Mouse (Mus musculus) gastrocnemius, postnatal 36 days (tissue): Measurements from ENCODE around the gene Slc50a1. TPM values are rescaled to one million over a fixed set of nuclear protein-coding genes. Genes with fewer than 3 reads are reported as not detected.

Experiments
- DNase-seq, 2 experiments: peaks; one replicate each; pipeline ENCODE4 v3.0.0; 2022
- intact Hi-C: fragments of 180-260 bp; cut with DNase I; formaldehyde crosslinking; loops from one replicate; pipeline ENCODE4 v1.15.1; 2025
- total RNA-seq, 2 experiments: library from RNA; stranded (reverse); gene quantifications; 2 replicates each; pipeline ENCODE4 v1.2.3; 2021

Slc50a1 gene
- total RNA-seq, 2 experiments from 2014 or later = 8.3 to 9.1 TPM

GRCm38 (mm10) chr3:89238494-89238893, 31.9 kb downstream of the Slc50a1 start:
- intact Hi-C loops = no loop called here
- no peak for DNase-seq

DNA sequence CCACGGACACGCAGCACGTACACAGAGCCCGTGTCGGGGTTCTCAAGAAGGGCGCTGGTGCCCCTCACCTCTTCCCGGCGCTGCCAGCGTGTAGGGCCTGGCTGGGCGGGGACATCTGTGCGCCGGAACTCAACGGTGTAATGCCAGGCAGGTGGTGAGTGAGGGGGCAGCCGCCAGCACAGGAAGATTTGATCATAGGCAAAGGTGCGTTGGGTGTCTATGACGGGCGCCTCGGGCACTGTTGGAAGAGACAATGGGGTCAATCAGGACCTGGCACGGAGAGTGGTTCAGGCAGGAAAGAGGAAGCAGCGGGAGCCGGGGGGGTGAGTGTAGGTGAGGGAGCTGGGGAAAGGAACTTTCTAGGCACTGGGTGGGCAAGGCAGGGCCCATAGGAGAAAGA, 32.7 kb downstream of the Slc50a1 start:
- intact Hi-C loops = no loop called here
- no peak for DNase-seq

GRCm38 (mm10) chr3:89236516-89236915, 33.9 kb downstream of the Slc50a1 start:
- DNase-seq = no peak
- intact Hi-C loops = no loop called here

- intact Hi-C loops = no loop called here
- no peak for DNase-seq
These were observed 36.7 kb downstream of the Slc50a1 start for GRCm38 (mm10) chr3:89233562-89234110.

DNA sequence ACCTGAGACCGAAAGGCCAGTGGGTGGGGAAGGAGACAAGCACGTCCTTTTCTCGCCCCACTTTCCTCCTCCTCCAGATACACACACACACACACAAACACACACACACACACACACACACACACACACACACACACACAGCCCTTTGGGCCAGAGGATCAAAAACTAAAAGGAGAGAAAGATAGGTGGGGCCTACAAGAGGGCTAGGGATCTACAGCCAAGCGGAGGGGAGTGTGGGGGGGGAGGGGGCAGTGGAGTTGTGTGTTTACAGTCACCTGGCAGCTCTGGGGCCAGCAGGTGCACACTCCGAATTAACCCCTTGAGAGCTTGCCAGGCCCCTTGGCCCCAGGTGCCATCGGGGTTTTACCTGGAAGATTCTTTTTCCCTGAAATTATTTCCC, 37.8 kb downstream of the Slc50a1 start:
- intact Hi-C loops = no loop called here
- no peak for DNase-seq

DNA sequence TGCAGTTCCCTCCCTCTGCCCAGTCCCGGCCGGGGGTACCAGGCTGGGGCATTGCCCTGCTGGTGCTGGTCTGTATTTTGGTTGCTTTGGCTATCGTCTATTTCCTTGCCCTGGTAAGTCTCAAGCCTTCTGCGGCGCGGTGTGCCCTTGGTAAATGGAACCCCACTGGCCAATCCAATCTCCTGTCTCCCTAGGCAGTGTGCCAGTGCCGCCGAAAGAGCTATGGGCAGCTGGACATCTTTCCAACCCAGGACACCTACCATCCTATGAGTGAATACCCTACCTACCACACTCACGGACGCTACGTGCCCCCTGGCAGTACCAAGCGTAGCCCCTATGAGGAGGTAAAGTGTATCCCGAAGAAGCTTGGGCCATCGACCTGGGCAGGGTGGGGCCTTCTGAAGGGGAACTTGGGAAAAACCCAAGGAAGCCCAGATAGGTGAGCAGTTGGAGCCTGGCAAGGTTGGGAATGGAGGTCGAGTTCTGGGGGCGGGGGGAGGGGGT, 38.5 kb downstream of the Slc50a1 start:
- intact Hi-C loops = no loop called here
- DNase-seq = no peak

GRCm38 (mm10) chr3:89231345-89231744, 39.0 kb downstream of the Slc50a1 start:
- intact Hi-C loops = no loop called here
- no peak for DNase-seq

- intact Hi-C loops = no loop called here
- no peak for DNase-seq
These were observed 39.8 kb downstream of the Slc50a1 start for GRCm38 (mm10) chr3:89230561-89230960.

GRCm38 (mm10) chr3:89229276-89229675, 41.1 kb downstream of the Slc50a1 start:
- intact Hi-C loops = no loop called here
- no peak for DNase-seq

DNA sequence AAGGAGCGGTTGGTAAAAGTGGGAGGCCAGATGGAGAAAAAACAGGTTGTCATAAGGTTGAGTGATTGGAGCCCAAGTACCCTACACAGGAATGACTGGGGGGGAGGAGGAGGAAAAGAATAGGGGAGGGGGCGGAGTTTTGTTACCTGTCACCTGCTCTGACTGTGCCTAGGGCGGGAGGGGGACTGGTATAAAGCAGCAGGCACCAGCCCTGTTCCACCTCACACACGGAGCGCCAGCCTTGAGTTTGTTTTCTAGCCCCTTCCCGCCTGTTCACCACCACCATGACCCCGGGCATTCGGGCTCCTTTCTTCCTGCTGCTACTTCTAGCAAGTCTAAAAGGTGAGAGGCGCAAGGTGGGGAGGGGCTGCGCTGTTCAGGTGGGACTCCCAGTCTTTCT, 41.5 kb downstream of the Slc50a1 start, which contains the start of gene Muc1:
Gene Muc1 (plus strand): TSS at position 222 of the 400 bp plus-strand sequence.
- no peak for DNase-seq
- intact Hi-C loops = no loop called here

DNA sequence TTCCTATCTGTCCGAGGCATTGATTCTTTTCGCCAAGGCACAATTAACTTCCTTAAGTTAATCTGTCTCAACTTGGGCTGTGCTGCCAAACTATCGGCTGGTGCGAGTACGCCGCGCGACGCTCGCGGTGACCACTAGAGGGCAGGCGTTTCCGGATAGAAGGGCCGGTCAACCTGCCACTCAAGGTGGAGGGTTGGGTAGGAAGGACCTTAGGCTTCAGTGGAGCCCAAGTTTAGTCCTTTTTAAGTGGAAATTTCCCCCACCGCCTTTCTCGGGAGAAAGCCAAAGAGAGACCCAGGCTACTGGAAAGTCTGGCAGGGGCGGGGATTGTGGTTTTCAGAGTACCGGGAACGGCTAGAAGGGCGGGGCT, 42.2 kb downstream of the Slc50a1 start:
- DNase-seq = peak; percentile 82

GRCm38 (mm10) chr3:89227307-89228179, 42.8 kb downstream of the Slc50a1 start:
- peak; percentile 48 to 51 for DNase-seq
- intact Hi-C loops = no loop called here

More for the DNA sequence above, 42.2 kb downstream of the Slc50a1 start:
- intact Hi-C loops = no loop called here

- no peak for DNase-seq
- intact Hi-C loops = no loop called here
These were observed 43.5 kb downstream of the Slc50a1 start, which contains the start of gene Mtx1 for GRCm38 (mm10) chr3:89226900-89227299. TSS of gene Mtx1 (minus strand) at chr3:89227088.

GRCm38 (mm10) chr3:89226361-89226760, 44.0 kb downstream of the Slc50a1 start:
- DNase-seq = no peak
- intact Hi-C loops = no loop called here

DNA sequence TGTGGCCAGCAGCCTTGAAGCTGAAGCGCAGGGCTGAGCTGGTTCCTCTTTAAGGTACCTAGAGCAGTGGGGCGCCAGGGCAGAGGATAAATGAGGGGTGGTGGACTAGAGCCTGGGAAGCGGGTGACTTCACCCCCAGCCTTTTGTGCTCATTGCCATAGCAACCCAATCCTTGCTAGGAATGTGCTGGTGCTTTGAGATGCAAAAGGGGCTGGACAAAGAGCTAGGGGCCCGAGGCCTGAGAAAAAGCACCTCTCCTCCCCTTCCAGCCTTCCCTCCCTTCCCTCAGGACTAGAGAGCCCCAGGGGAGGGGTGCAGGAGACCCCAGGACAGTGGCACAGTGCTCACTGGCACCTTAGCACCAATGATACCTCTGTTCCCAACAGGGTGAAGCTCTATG, 44.5 kb downstream of the Slc50a1 start:
- intact Hi-C loops = no loop called here

GRCm38 (mm10) chr3:89225321-89225815, 45.0 kb downstream of the Slc50a1 start:
- DNase-seq = no peak
- intact Hi-C loops = no loop called here

More for the DNA sequence above, 44.5 kb downstream of the Slc50a1 start:
- DNase-seq = no peak

DNA sequence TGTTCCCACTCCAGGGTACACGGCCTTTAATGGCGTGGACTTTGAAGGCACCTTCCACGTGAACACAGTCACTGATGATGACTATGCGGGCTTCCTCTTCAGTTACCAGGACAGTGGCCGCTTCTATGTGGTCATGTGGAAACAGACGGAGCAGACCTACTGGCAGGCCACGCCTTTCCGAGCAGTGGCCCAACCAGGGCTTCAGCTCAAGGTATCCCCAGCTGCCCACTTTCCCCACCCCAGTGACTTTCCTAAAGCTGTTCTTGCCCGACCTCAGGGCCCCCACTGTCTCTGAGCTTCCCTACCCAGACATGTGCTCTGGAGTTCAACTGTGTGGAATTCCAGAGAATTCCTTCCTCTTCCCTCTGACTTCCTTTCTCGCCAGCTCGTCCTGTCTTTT, 45.6 kb downstream of the Slc50a1 start:
- intact Hi-C loops = no loop called here
- no peak for DNase-seq

- intact Hi-C loops = no loop called here
- DNase-seq = no peak
These were observed 49.2 kb downstream of the Slc50a1 start for GRCm38 (mm10) chr3:89221167-89221566.

DNA sequence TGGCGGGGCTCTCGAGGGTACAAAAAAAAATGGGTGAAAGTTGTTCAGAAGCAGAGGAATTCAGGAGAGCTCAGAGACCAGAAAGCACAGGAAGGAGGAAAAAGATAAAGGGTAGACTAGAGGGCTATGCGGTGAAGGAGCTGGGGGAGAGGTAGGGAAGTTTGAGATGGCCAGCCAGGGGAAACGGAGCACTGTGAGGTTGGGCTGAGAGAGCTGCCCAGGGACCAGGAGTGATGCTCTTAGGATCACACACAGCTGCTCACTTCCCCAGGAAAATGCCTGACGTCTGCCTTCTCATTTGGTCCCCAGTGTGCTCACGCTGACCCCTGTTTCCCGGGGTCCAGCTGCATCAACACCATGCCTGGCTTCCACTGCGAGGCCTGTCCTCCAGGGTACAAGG, 50.8 kb downstream of the Slc50a1 start:
- DNase-seq = no peak
- intact Hi-C loops = no loop called here

DNA sequence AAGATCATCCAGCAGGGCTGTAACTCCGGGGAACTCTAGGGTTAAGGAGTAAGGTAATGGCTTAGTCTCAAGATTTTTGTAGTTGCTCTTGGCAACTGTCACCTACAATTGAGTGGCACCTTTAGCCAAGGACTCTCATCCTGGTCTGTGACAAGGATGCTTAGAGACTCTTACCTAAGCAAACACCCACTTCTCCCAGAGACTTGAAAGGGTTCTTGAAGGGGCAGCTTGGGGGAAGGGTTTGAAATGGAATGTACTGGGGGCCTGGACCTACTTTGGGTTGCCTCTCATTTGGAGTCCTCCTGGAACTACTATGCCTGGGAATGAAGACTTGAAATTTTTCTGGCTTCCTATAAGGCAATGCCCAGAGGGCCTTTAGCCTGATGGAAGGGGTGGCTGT, 52.1 kb downstream of the Slc50a1 start:
- no peak for DNase-seq
- intact Hi-C loops = no loop called here
